Mouse (Mus musculus) adrenal gland, adult 18-20 months (tissue): Measurements from ENCODE around the gene Tnni3. TPM values are rescaled to one million over a fixed set of nuclear protein-coding genes. Genes with fewer than 3 reads are reported as not detected.

Experiments
- DNase-seq, 2 experiments: peaks; one replicate each; pipeline ENCODE4 v3.0.0; 2021 to 2022; ENCODE audit warnings: low spot score in 2 of 2
- total RNA-seq, 2 experiments: library from RNA; stranded (reverse); gene quantifications; 1 replicate in 1 of 2; 2 replicates in 1 of 2; pipeline ENCODE4 v1.2.3; 2021

Gene Tnni3
- total RNA-seq, 2 experiments from 2014 or later: 0.66 TPM; not detected in 1

DNA sequence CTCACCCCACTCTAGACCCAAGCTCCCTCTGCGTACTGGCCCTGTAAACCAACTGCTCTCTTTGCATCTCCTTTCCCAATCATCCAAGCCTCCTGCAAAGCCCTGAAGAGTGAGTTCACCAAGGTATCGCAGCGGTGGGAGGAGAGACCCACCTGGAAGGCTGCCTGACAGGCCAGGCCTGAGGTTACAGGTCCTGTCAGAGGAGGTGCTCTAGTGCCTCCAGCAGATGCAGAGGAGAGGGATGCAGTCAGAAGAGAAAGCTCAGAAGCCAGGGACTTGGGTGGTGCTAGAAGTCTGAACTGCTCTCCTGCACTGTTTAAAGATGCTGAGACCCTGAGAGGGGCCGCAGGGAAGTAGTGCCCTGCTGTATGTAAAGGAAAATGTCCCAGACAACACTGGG, 25.0 kb downstream of the Tnni3 start:
- DNase-seq: no peak

DNA sequence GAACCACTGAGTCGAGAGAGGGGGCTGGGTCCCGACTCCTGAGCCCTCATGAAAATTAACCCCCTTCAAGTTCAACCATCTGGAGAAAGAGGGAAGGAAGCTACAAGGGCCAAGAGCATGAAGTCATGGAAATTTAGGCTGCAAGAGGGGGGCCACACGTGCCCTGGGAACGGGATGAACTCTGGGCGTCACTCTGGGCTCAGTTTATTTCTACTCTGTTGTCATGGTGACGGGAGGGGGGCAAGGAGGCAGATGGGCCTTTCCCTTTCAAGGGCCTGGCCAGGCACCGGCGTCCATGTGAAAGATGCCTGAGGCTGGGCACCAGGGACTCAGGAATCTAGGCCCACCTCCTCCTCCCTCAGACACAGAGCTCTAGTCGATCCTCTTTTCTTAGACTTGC, 25.8 kb downstream of the Tnni3 start:
- DNase-seq: no peak

DNA sequence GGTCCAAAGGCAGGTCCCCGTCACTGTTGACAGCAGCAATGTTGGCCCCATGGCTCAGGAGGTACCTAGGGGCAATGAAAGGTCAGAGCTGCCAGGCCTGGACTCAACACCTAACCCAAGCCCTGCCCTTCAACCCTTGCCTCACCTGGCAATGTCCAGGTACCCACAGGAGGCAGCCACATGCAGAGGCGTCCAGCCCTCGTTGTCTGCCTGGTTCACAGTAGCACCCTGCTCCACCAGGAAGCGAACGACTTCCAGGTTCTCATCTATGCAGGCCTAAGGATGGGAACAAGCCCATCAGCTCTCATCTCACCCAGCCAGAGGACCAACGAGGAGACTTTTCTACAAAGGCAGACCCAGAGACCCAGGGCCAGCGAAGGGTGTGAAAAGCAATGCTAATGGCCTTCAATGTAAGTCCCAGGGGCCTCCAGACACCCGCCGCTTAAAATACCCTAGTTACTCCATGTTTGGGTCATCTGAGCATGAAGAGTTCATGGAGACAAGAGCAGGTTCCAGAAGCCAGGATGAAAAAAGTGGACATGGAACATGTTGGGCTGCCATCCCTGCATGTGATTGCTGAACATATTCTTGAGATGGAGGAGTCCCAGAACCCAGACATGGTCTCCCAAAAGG, 26.6 kb downstream of the Tnni3 start:
- no peak for DNase-seq

DNA sequence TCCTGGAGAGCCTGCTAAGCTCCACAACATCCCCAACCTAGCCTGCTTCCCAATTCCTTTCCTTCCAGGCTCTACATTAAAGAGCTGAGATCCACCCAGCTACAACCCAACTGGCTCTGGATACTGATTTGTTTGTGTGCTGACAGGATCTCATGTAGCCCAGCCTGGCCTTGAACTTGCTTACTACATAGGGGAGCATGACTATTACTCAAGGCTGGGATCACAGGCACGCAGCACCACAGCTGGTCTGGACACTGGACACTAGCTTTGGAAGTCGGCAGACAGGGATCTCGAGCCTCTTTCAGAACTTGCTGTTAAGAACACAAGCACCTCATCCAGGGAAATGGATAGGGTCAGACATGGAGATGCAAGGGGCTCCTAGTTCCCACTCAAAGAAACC, 27.6 kb downstream of the Tnni3 start:
- DNase-seq: no peak

DNA sequence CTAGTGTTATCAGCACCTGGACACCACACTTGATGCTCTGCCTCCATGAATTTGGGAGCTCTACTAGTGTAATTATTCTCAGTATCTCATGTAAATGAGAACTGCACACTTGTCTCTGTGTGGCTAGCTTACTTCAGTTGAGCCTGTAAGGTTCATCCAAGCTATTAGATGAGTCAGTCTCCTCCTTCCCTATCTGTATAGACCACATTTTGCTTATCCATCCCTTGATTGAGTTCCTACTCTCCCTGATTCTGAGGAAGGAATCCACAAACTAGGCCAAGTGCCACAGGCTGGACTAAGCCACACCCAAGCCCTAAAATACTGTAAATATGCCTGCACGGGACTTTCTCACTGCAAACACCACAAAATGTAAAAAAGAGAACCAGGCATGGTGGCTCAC, 30.0 kb downstream of the Tnni3 start:
- DNase-seq: no peak

DNA sequence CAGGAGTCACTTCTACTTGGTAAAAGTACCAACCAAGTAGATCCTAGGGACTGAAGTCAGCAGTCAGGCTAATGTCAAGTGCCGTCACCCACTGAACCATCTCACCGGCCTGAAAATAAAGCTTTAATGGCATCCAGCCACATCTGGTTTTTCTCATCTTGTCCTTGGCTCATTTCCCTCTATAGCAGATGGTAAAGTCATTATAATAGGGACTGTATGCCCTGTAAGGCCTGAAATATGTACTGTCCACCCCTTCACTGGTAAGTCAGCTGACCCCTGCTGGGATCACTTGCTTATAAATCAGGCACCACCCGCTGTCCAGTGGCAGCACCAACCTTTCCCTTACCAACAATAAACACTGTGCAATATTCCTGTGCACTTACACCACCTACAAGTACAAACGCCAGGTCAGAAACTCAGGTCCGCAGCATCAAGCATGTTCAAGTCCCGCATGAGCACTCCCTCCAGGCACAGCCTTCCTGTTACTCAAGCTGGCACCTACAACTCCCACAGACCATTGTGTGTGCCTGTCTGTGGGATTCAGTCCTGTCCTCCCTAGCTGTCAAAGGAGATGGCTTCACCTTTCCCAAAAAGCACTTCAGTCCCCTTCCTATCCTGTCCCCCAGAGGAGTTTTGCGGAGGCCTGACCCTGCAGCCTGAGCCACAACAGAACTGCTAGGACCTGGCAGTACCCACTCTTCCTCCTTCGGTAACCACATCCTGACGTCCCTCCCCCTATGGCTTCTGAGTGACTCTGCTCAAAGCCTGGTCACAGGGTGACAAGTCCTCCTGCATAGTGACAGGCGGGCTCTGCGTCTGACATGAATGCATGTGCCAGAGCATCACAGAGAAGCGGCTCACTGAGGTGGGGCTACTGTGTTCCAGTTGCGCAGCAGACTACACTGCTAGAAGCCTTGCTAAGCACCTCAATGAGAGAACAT, 31.5 kb downstream of the Tnni3 start:
- no peak for DNase-seq

DNA sequence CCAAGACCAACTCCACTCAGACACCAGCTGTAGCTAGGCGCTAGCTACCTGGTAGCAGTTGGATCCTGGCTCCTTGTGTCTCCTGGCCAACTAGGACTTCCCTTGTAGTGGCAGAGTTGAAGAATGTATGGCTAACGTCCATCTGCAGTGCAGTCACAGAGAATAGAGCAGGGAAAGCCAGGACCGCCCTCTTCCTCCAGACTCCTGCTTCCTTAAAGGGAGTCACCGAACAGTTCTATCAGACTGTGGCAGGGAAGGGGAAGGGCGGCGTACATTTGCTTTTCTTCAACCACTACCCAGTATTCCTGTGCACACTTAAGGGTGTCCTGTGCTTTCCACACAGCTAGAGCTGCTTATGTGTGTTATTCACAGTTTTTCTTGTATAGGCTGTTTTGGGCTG, 32.7 kb downstream of the Tnni3 start:
- DNase-seq: no peak

DNA sequence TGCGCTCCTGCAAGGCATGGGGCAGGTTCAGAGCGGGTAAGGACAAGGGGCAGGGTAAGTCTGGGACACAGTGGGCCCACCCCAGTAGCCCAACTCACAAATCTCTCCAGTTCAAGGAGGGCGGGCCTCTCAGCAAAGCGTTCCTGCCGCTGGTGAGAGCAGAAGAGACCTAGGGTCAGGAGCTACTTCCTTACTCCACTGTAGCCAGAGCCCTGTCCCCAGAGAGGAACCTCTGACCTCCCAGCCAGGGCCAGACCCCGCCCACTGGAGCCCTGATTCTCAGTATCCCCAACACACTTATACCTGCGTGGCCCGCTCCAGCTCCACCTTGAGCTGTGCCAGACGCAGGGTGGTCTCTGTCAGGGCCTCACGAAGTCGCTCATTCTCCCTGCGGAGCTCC, 41.7 kb downstream of the Tnni3 start:
- DNase-seq: no peak

DNA sequence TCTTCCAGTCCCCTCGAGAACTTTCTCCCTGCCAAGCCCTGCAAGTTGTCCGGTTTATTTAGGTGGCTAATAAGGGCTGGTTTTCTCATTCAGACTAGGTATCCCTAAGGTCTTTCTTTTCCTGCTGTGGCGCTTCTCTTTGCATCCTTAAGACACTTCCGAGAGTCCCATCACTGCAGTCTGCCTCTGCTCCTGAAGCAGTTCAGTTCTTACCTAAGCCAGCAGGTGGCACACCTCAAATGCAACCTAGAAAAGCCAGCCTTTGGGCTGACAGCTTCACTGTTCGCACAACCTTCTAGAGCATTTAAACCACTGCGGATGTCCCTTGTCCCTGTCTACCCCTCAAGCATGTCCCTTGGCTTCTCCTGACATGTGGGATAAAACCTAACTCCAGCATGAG, 44.4 kb downstream of the Tnni3 start:
- no peak for DNase-seq

DNA sequence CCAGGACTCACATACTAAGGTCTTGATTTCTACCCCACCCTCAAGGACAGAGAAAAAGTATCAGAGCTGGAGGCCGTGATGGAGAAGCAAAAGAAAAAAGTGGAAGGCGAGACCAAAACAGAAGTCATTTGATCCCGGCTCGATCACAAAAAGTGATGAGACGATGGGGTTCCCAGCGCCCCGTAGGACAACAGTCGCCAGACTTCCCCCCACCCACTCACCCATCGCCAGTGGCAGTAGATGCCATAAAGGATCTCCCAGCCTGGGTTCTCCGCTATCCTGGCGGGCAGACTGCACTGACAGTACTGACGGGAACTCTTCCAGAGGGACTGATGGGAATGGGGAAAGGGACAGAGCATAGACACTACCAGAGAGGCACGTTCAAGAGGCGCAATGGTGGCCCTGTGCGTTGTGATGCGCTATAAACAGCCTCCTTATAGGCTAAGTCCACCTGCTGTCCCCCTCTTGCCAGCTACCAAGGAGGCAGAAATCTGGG, 45.2 kb downstream of the Tnni3 start:
- DNase-seq: no peak

DNA sequence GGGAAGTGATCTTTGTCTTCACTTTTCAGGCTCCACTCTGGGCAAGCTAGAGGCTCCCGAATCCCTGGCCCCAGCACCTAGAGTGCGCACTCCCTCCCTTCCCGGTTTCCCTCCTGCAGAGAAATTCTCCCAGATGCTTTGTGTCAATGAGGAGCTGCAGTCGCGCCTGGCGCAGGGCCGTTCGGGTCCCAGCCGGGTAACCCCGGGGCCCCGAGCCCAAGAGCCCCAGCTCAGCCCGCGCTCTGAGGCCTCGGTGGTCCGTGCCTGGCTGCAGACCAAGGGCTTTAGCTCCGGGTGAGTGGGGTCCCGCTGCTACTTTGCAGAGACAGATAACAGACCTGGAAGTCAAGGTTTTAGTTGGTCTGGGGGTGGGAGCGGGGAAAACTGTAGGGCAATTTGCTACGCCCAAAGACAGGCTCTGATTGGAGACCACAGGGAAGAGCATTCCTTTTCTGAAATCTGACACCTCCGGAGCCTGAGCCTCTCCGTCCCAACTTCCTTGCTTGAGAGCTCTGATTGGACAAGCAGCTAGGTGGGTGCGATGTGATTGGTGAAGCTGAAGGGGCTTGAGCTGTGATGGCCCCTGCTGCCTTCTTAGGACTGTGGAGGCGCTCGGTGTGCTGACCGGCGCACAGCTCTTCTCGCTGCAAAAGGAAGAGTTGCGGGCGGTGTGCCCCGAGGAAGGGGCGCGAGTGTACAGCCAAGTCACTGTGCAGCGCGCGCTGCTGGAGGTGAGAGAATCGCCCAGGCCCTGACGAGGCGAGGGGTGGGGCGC, 45.8 kb downstream of the Tnni3 start:
- peak; percentile 54 to 56 for DNase-seq

DNA sequence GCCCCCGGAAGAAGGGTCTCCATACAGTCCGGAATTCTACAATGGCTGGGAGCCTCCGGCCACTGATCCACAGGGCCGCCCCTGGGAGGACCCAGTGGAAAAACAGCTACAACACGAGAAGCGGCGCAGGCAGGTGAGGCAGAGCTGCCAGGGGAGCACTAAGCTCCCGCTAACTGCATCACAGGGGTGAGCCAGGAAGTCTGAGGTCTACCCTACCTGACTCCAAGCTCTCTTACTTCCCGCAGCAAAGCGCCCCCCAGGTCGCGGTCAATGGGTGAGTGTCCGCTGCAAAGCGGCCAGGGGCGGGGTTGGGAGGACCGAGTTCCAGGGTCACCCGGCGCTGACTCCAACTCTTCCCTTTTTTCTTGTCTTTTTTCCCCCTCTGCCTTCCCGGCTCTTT, 50.1 kb downstream of the Tnni3 start:
- DNase-seq: no peak

DNA sequence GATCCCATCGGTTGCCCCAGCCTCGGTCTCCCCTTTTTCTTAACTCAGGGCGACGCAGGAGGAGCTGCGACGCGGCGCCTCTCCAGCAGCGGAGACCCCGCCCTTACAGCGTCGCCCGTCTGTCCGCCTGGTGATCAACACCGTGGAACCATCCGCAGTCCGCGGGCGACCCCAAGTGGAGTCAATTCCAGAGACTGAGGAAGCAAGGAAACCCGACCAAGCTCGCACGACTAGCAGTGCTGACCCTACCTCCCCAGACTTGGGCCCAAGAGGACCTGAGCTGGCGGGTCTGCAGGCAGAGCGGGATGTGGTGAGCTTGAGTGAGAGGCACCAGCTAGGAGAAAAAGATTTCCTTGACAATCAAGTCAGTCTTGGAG, 52.9 kb downstream of the Tnni3 start:
- peak; percentile 75 to 77 for DNase-seq

DNA sequence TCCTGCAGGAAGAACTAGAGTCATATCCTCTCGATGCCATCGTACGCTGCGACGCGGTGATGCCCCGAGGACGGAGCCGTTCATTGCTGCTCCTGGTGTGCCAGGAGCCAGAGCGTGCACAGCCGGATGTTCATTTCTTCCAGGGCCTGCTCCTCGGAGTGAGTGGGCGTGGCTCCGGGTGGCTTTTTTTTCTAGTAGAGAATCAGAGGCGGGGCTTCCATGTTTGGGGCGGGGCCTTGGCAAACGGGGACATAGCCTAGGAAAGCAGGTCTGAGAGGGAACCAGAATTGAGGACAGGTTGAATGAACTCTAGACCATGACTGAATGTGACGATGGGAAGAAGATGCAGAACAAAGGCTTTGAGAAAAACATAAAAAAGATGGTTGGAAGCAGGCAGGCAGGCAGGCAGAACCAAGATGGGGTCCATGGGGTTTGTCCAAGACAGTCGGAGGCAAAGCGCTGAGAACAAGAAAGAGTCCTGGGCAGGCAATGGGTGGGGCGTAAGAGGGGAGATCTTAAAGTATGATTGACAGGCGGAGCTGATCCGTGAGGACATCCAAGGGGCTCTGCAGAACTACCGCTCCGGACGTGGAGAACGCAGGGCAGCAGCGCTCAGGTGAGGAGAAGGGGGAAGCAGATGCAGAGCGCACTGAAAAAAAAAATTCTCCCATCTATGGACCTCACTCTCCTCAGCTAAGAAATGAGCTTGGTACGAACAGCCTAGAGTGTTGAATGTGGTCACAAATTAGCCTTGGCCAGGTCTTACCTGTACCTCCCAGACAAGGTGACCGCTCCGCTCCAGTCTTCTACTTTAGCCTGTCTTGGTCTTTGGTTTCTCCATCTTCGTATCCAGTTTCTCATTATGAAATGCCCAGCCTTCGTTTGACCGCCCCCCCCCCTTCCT, 53.5 kb downstream of the Tnni3 start:
- peak; percentile 33 to 52 for DNase-seq

Other genes starting within 250 kb of the Tnni3 start
- under 1 TPM; 0.26 to 0.27 TPM for gene Ncr1, start 186.5 kb downstream of the Tnni3 start, total RNA-seq
- gene Gp6, start 126.5 kb downstream of the Tnni3 start, total RNA-seq: under 1 TPM; 0.03 to 0.10 TPM
- gene Rdh13, start 78.6 kb downstream of the Tnni3 start, total RNA-seq: 10 to 100 TPM; 22.0 to 26.1 TPM
- gene Eps8l1, start 63.6 kb downstream of the Tnni3 start, total RNA-seq: 1 to 10 TPM; 2.6 to 3.0 TPM
- gene Ppp1r12c, start 22.5 kb downstream of the Tnni3 start, total RNA-seq: 10 to 100 TPM; 95.9 to 96.6 TPM
- 1 to 10 TPM in 1 of 2 experiments, under 1 TPM in 1; 0.50 to 1.4 TPM for gene Tnnt1, start 7.8 kb downstream of the Tnni3 start, total RNA-seq
- gene Dnaaf3, start 8.2 kb upstream of the Tnni3 start, total RNA-seq: 1 to 10 TPM in 1 of 2 experiments, under 1 TPM in 1; 0.51 to 1.2 TPM
- 1 to 10 TPM; 7.0 to 7.5 TPM for gene Syt5, start 23.3 kb upstream of the Tnni3 start, total RNA-seq
- not detected for gene Ptprh, start 79.8 kb upstream of the Tnni3 start, total RNA-seq
- 1 to 10 TPM; 7.4 to 9.6 TPM for gene Tmem86b, start 107.2 kb upstream of the Tnni3 start, total RNA-seq
- 10 to 100 TPM; 79.2 to 98.8 TPM for gene Ppp6r1, start 134.8 kb upstream of the Tnni3 start, total RNA-seq
- 10 to 100 TPM; 47.8 TPM for gene Hspbp1, start 160.8 kb upstream of the Tnni3 start, total RNA-seq
- gene Brsk1, start 166.4 kb upstream of the Tnni3 start, total RNA-seq: 1 to 10 TPM; 4.0 to 5.3 TPM
- gene Tmem150b, start 201.0 kb upstream of the Tnni3 start, total RNA-seq: under 1 TPM; 0.36 to 0.38 TPM
- 10 to 100 TPM; 34.5 to 35.3 TPM for gene Kmt5c, start 215.9 kb upstream of the Tnni3 start, total RNA-seq
- gene Cox6b2, start 228.9 kb upstream of the Tnni3 start, total RNA-seq: 10 to 100 TPM in 1 of 2 experiments, 1 to 10 TPM in 1; 7.6 to 10.6 TPM
- gene Fam71e2, start 247.1 kb upstream of the Tnni3 start, total RNA-seq: not detected